Mouse (Mus musculus): ENCODE data around the gene Olfr99. TPM values are rescaled to one million over a fixed set of nuclear protein-coding genes. Genes with fewer than 3 reads are reported as not detected.
"Not testable (repeated sequence)": the region's sequence is repeated elsewhere in the genome, so short reads cannot be mapped to it uniquely, and the experiment has no call there.

Gene Olfr99
- not detected for total RNA-seq (2021)
- long read RNA-seq, experiment 1: 0 reads
- long read RNA-seq, experiment 2: 0 reads

DNA sequence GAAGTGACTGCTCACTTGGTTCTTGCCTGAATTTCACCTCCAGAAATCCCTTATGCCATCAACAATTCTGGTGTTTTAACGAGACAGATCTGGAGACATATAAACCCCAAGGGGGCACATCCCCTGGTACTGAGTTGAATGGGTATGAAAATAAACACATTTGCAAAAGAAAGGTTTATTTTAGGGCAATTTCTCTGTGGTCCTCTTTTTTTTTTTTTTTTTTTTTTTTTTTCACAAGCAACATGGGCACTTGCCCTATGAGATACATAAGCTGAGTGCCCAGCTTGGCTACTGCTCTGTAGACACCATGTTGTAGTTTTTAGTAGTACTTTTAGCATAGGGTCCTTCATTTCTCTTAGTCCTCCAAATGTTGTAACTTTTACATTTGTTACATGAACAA is at the start of gene Olfr99:
TSS of gene Olfr99 (minus strand) at position 101 of the 400 bp plus-strand sequence.
- no peak for DNase-seq (ENCODE audit: low spot score in 2 of 2)

DNA sequence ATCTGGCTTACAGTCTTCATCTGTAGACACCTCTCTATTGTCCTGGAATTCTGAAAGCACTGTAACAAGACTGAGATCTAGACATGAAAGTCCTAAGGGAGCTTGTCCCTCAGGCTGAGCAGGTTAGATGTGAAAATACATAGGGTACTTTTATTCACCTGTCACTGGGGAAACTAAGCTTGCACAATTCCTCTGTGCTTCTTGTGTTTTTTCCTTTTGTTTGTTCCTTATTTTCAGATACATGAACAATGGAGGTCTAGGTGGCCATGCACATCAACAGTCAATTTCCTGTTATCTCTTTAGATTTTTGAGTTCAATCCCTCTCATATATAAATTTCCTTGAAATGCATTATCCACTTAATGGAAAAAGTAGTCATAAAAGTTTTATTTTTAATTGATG is 33.7 kb upstream of the Olfr99 start, which contains the start of gene Olfr102:
TSS of gene Olfr102 (minus strand) at position 101 of the 400 bp plus-strand sequence.
- no peak for DNase-seq (ENCODE audit: low spot score in 2 of 2)

DNA sequence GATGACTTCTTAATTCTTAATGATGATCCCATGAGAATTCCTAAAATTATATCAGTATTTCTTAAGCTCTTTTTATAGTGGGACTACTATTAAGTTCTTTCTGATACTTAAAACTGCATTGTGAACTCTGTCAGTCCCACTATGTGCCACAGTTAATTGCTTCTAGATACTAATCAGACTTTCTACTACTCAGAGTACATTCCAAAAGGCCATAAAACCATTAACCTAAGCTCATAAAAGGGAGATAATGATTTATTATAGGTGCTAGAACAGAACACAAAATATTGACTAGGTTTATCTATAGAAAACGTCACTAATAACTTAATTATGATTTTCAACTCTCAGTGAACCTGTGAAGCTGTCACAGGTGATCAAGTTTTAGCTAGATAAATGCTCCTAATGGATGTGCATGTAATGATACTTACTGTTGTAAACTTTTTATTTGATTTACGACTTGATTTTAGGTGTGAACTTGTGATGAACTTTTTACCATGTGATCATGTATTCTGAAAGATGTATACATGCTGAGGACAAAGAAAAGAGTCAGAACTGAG is 27.0 kb upstream of the Olfr99 start:
- DNase-seq (ENCODE audit: low spot score in 2 of 2): no peak

- DNase-seq (ENCODE audit: low spot score in 2 of 2): no peak
Observed at GRCm38 (mm10) chr17:37308483-37308882, 25.2 kb upstream of the Olfr99 start.

DNA sequence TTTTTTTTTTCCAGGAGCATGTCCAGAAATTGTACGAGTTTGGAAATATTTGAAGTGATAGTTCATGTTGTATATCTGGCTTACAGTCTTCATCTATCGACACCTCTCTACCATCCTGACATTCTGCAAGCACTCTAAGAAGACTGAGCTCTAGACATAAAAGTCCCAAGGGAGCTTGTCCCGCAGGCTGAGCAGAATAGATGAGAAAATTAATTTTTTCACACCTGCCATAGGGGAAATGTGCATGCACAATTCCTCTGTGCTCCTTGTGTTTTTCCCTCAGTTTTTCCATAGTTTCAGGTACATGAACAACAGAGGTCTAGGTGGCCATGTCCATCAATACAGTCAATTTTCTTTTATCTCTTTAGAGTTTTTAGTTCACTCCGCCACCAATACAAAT is 21.0 kb upstream of the Olfr99 start, which contains the start of gene Olfr101:
TSS of gene Olfr101 (minus strand) at position 101 of the 400 bp plus-strand sequence.
- no peak for DNase-seq (ENCODE audit: low spot score in 2 of 2)

DNA sequence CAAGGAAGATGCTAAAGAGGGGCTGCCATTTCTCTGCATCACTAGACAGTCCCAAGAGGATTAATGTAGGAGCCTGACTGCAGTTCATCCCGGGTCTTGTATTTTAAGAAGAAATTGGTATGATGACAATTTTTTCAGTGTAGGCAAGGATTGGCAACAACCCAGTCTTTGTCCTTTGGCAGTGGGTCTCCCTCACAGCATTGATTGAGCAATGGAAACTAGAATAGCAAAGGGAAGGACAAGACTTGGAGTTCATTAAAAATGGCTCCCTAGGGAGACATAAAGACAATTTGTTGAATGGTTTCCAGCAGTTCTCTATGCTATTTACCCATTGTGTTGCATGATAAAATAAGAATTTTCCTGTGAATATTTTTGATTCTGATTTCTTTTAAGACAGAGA is 2.9 kb downstream of the Olfr99 start:
- DNase-seq (ENCODE audit: low spot score in 2 of 2): no peak

GRCm38 (mm10) chr17:37276573-37276972 is 6.7 kb downstream of the Olfr99 start:
- no peak for DNase-seq (ENCODE audit: low spot score in 2 of 2)

GRCm38 (mm10) chr17:37275626-37276248 is 7.5 kb downstream of the Olfr99 start:
- DNase-seq (ENCODE audit: low spot score in 2 of 2): no peak

- peak in 1 of 2 experiments; percentile 24 for DNase-seq (ENCODE audit: low spot score in 2 of 2)
Observed at GRCm38 (mm10) chr17:37270702-37271092, 12.6 kb downstream of the Olfr99 start.

- DNase-seq (ENCODE audit: low spot score in 2 of 2): peak; percentile 66 to 75
Observed at GRCm38 (mm10) chr17:37270058-37270701, 13.1 kb downstream of the Olfr99 start, which contains the start of gene H2-M3. Gene H2-M3 (plus strand): TSS chr17:37270220.

- no peak for DNase-seq (ENCODE audit: low spot score in 2 of 2)
Observed at GRCm38 (mm10) chr17:37263626-37264025, 19.6 kb downstream of the Olfr99 start, which contains the start of gene Olfr98. Gene Olfr98 (minus strand): TSS chr17:37263749.

- DNase-seq (ENCODE audit: low spot score in 2 of 2): no peak
Observed at GRCm38 (mm10) chr17:37250544-37250943, 32.7 kb downstream of the Olfr99 start.

- no peak for DNase-seq (ENCODE audit: low spot score in 2 of 2)
Observed at GRCm38 (mm10) chr17:37249460-37249859, 33.8 kb downstream of the Olfr99 start.

DNA sequence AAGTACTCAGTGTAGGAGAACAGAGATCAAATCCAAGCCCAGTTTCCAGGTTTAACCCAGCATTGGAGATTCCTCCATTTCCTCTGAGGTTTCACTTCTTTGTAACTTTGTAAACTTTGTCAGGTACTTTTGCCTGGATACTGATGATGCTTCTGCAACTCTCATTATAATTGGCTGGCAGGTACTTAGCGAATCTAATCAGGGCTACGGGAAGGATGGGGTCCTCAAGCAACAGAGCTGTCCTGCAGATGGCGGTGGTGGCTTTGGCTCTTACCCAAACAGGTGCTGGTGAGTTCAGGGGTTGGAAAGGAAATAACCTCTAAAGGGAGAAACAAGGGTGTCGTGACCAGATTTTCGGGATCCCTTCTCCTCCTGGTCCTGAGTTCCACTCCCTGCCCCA is 36.5 kb downstream of the Olfr99 start:
- DNase-seq (ENCODE audit: low spot score in 2 of 2): no peak

DNA sequence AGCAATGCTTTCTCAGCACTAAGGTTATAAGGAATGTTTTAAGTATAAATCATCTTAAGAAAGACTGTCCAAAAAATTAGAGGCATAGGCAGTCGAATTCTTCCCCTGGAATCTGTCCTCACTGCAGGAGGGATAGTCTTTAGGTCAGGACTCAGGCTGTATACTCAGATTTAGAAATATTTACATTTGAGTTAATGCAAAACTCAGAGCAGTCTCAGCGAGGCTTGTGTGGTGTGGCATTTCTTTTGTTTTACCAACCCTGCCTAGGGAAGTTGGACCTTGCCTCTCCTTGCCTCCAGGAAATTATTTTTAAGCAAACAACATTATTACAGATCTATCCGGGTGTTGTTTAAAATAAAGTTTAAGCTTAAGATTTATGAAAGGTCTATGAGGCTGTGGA is 41.1 kb downstream of the Olfr99 start:
- DNase-seq (ENCODE audit: low spot score in 2 of 2): no peak

DNA sequence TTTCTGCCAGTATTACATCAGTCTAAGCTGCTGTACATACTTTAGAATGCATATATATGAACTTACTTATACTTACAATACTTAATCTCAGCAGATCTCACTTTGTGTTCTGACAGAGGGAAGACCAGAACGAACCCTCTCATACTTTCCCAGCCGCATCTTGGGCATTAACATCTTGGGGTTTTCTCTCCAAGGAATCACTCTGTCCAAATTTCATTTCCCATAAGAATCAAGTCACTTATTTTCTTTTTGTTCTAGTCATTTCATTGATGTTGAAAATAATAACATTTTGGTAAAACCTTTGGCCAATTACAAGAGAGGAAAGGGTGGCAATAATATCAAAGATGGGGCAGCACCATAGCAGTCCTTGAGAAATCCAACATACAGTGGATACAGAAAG is 46.0 kb downstream of the Olfr99 start, which contains the start of gene Olfr97:
TSS of gene Olfr97 (minus strand) at position 101 of the 400 bp plus-strand sequence.
- DNase-seq (ENCODE audit: low spot score in 2 of 2): not testable (repeated sequence)

Other genes with a start within 250 kb of the Olfr99 start
- gene Gabbr1, start 237.5 kb downstream of the Olfr99 start, total RNA-seq (2021): 10 to 100 TPM; 24.2 to 25.4 TPM
- not detected for gene Olfr90, start 195.0 kb downstream of the Olfr99 start, total RNA-seq (2021)
- not detected for gene Olfr91, start 185.2 kb downstream of the Olfr99 start, total RNA-seq (2021)
- not detected for gene Olfr92, start 163.4 kb downstream of the Olfr99 start, total RNA-seq (2021)
- not detected for gene Olfr93, start 122.0 kb downstream of the Olfr99 start, total RNA-seq (2021)
- gene Ubd, start 89.6 kb downstream of the Olfr99 start, total RNA-seq (2021): not detected
- not detected for gene Olfr94, start 82.5 kb downstream of the Olfr99 start, total RNA-seq (2021)
- gene Olfr95, start 70.3 kb downstream of the Olfr99 start, total RNA-seq (2021): not detected
- gene Olfr96, start 63.3 kb downstream of the Olfr99 start, total RNA-seq (2021): not detected
- gene Olfr97, start 46.1 kb downstream of the Olfr99 start, total RNA-seq (2021): not detected
- gene Olfr98, start 19.7 kb downstream of the Olfr99 start, total RNA-seq (2021): not detected
- 1 to 10 TPM; 1.6 to 2.1 TPM for gene H2-M3, start 13.2 kb downstream of the Olfr99 start, total RNA-seq (2021)
- not detected for gene Olfr101, start 20.9 kb upstream of the Olfr99 start, total RNA-seq (2021)
- not detected for gene Olfr102, start 33.6 kb upstream of the Olfr99 start, total RNA-seq (2021)
- gene Olfr103, start 56.2 kb upstream of the Olfr99 start, total RNA-seq (2021): not detected
- not detected for gene Olfr104-ps, start 76.1 kb upstream of the Olfr99 start, total RNA-seq (2021)
- not detected for gene Olfr105-ps, start 95.6 kb upstream of the Olfr99 start, total RNA-seq (2021)
- gene Olfr106-ps, start 106.9 kb upstream of the Olfr99 start, total RNA-seq (2021): not detected
- gene Olfr107, start 115.8 kb upstream of the Olfr99 start, total RNA-seq (2021): not detected
- gene Olfr108, start 162.0 kb upstream of the Olfr99 start, total RNA-seq (2021): not detected
- gene Olfr109, start 175.5 kb upstream of the Olfr99 start, total RNA-seq (2021): not detected
- not detected for gene H2-M2, start 200.1 kb upstream of the Olfr99 start, total RNA-seq (2021)
- not detected for gene Olfr110, start 209.0 kb upstream of the Olfr99 start, total RNA-seq (2021)
- gene Olfr111, start 224.6 kb upstream of the Olfr99 start, total RNA-seq (2021): not detected

Data from gastrocnemius, postnatal 4 days (tissue).